9 mouse cellular contexts compared by ENCODE assay signal in the genomic region with DNA sequence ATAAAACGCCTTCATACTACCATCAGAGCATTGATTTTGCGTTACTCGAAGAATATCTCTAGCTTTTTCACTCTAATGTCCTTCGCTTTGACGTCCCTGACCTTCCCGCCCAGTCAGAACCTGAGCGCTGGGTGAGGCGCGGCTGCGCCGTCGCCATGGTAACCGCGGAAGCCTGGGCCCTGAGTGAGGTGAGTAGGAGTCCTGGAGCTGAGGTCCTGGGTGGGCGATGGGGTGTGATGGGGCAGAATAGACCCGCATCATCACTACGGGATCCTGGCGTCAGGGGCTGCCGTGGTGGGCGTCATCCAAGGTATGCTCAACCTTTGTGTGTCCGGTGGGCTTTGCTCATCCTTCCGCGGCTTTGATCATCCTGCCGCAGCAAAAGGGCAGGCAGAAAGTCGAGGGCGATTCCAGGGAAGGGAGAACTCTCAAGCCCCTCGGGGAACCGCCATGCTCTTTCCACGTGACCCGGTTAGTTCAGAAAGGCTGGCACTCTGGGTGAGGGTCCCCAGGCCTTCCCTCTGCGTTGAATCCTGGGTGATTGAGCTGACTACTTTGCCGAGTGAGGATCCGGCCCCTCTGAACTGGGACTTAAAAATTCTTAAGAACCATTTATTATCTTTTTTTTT. TPM values are rescaled to one million over a fixed set of nuclear protein-coding genes. Genes with fewer than 3 reads are reported as not detected.
A peak's percentile ranks its signal among the peaks of the same experiment; 100 is the strongest.
DNase-seq lines count a peak whose midpoint lies in the region; ATAC-seq and TF ChIP-seq lines count a peak whose summit lies in the region.
"Had no signal": no experiment of that assay in that cellular context is flagged by ENCODE, and none has a peak within 500 bp of the region (broad histone marks: within the 10 kb centered on the region; RNA-seq: fewer than 3 reads in every experiment).

A gene (plus strand): TSS at position 161 of the 629 bp plus-strand sequence.

- peaks cover 12% of the 10 kb centered on the region; the same call in 1 of the 2 replicates for H3K4me1 ChIP-seq in heart, embryonic 13.5 days
- no peaks in the 10 kb centered on the region; the same call in 1 of the 2 replicates for H3K4me1 ChIP-seq in kidney, postnatal 0 days (replicated peaks; ENCODE audit: insufficient read depth, low read length)
- H3K4me1 ChIP-seq in neural tube, embryonic 11.5 days (ENCODE audit: control insufficient read depth, insufficient read depth, low read length) = no peaks in the 10 kb centered on the region

- no peaks in the 10 kb centered on the region for H3K9me3 ChIP-seq in heart, embryonic 13.5 days
- no peaks in the 10 kb centered on the region for H3K9me3 ChIP-seq in kidney, postnatal 0 days (replicated peaks; ENCODE audit: low read length)
- H3K9me3 ChIP-seq in neural tube, embryonic 11.5 days (ENCODE audit: control insufficient read depth, low read length) = no peaks in the 10 kb centered on the region

- ATAC-seq in heart, embryonic 13.5 days (ENCODE audit: extremely low read depth, insufficient number of reproducible peaks, low FRiP score, low TSS enrichment) = no peak; the same call in 1 of the 2 replicates
- ATAC-seq in kidney, postnatal 0 days (replicated peaks; ENCODE audit: low FRiP score, low read depth) = peak; percentile 91
- ATAC-seq in neural tube, embryonic 11.5 days (ENCODE audit: insufficient read depth, low FRiP score, low TSS enrichment) = peak; percentile 94

- 0 out of 2 replicates have a peak within 1 kb of the TSS, but pooled peaks have one; percentile 8 for H3K27ac ChIP-seq in heart, embryonic 13.5 days (replicated peaks)
- H3K27ac ChIP-seq in kidney, postnatal 0 days = no peak within 1 kb of the TSS
- no peak within 1 kb of the TSS for H3K27ac ChIP-seq in neural tube, embryonic 11.5 days (ENCODE audit: low read depth, low read length)
- H3K27ac ChIP-seq: macrophage had no signal

- DNase-seq in heart, adult 18-20 months = peak; percentile 7 to 14
- DNase-seq in heart, adult 8-10 months (ENCODE audit: low spot score) = no peak
- DNase-seq in embryo, embryonic 11 days = peak; percentile 81
- peak; percentile 64 for DNase-seq in kidney, postnatal 0 days (ENCODE audit: low spot score)
- DNase-seq in liver = peak; percentile 56
- DNase-seq in neural tube, embryonic 11.5 days (ENCODE audit: low spot score) = peak; percentile 71
- DNase-seq in thymus, postnatal 14 days = peak; percentile 49

- WGBS in heart, embryonic 13.5 days = 7% methylated on average over 33 of the region's 33 CpGs
- 3% methylated on average over 33 of the region's 33 CpGs for WGBS in kidney, postnatal 0 days
- 7% methylated on average over 33 of the region's 33 CpGs for WGBS in neural tube, embryonic 11.5 days

- peak within 1 kb of the TSS; percentile 84 for H3K4me2 ChIP-seq in heart, embryonic 13.5 days
- peak within 1 kb of the TSS; percentile 69 for H3K4me2 ChIP-seq in kidney, postnatal 0 days (ENCODE audit: low read length)
- peak within 1 kb of the TSS; percentile 70 for H3K4me2 ChIP-seq in neural tube, embryonic 11.5 days (ENCODE audit: low read depth)

- H3K27me3 ChIP-seq in heart, embryonic 13.5 days (replicated peaks) = no peaks in the 10 kb centered on the region; the same call in 1 of the 2 replicates
- no peaks in the 10 kb centered on the region for H3K27me3 ChIP-seq in kidney, postnatal 0 days (ENCODE audit: insufficient read depth, low read length)
- H3K27me3 ChIP-seq in neural tube, embryonic 11.5 days (ENCODE audit: control insufficient read depth, insufficient read depth, low read length) = no peaks in the 10 kb centered on the region

- peak within 1 kb of the TSS; percentile 80 for H3K9ac ChIP-seq in heart, embryonic 13.5 days
- peak within 1 kb of the TSS; percentile 57; the same call in 1 of the 2 replicates for H3K9ac ChIP-seq in kidney, postnatal 0 days (ENCODE audit: low read depth, low read length)
- peak within 1 kb of the TSS; percentile 53 for H3K9ac ChIP-seq in neural tube, embryonic 11.5 days (ENCODE audit: low read length)

- H3K36me3 ChIP-seq in heart, embryonic 13.5 days = no peaks in the 10 kb centered on the region
- H3K36me3 ChIP-seq in kidney, postnatal 0 days (ENCODE audit: insufficient read depth, low read length) = no peaks in the 10 kb centered on the region
- H3K36me3 ChIP-seq in neural tube, embryonic 11.5 days (ENCODE audit: control insufficient read depth, insufficient read depth, low read length) = no peaks in the 10 kb centered on the region

- TF ChIP-seq CTCF in kidney, postnatal 0 days (IDR thresholded peaks at IDR 0.05; ENCODE audit: low read depth) = no peak

- H3K4me3 ChIP-seq in heart, embryonic 13.5 days = peak within 1 kb of the TSS; percentile 60
- H3K4me3 ChIP-seq in kidney, postnatal 0 days (replicated peaks; ENCODE audit: low read depth, low read length) = peak within 1 kb of the TSS; percentile 41
- peak within 1 kb of the TSS; percentile 37 for H3K4me3 ChIP-seq in neural tube, embryonic 11.5 days (ENCODE audit: low read depth, low read length)

RNA-seq across cellular contexts. Expression of the gene that starts here (rescaled TPM):
- 1 to 10 TPM; 3.4 to 4.6 TPM for total RNA-seq in heart, adult 18-20 months (2021)
- 1 to 10 TPM; 3.0 to 8.4 (median 5.2) TPM for total RNA-seq in heart, adult 8-10 months (2022)
- polyA plus RNA-seq in heart, embryonic 13.5 days (2015; fragmentation: Nextera tagmentation; extraction: Ambion mirVana) = 3.3 and 3.9 TPM in 2 replicates
- 4.5 and 4.8 TPM in 2 replicates for polyA plus RNA-seq in kidney, postnatal 0 days (2015; fragmentation: Nextera tagmentation; extraction: Ambion mirVana)
- polyA plus RNA-seq in neural tube, embryonic 11.5 days (2014; fragmentation: Nextera tagmentation; extraction: Ambion mirVana) = 3.5 and 5.5 TPM in 2 replicates
- polyA plus RNA-seq: macrophage had no signal
